Mouse (Mus musculus): ENCODE measurements around the gene Bco2.

DNA sequence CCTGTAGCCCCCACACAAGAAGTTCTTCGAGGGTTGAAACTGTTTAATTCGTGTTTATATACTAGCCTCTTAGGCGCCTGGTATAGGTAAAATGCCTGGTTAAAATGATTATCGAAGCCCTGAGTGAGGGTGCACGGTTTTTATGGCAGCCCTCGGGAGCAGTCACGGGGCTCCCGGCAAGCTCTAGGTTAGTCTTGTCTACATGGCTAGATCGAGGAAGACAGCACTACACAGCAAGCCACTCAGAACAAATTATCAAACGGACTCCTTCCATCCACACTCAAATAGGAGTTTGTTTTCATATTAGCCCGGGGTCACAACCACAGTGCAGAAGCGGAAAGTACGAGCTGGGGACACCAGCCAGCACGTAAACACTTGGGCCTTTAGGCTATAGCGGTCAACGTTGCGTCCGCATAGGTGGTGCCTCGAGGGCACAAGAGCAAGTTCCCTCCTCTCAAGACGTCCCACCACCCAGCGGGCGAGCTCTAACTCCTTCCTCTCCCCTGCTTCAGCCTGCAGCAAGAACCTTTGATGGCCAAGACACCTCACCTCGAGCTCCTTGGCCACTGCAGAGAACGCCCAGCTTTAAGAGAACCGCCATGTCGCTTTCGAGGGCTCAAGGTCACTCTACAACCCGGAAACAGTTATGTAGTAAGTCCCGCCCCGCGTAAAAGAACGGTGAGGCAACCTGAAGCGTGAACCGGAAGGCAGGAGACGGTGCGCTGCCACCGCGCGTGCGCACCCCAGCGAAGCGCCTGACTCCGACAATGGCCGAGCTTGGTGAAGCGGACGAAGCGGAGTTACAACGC is 48.4 kb upstream of the Bco2 start, which contains the start of the genes Sdhd and Timm8b:
- TF ChIP-seq CTCF (IDR thresholded peaks at IDR 0.05 in 2 of 3, conservative IDR thresholded peaks at IDR 0.05 in 1 of 3; ENCODE audit: control insufficient read depth in 1 of 3, insufficient read depth in 1 of 3, low read depth in 2 of 3, low read length in 3 of 3, poor library complexity in 1 of 3, severe bottlenecking in 1 of 3): no peak
- TF ChIP-seq GABPA (IDR thresholded peaks at IDR 0.05; ENCODE audit: low read depth, low read length): no peak
- TF ChIP-seq POLR2A (IDR thresholded peaks at IDR 0.05; ENCODE audit: control insufficient read depth in 1 of 2, insufficient read depth in 1 of 2, low read depth in 1 of 2, low read length in 2 of 2, poor library complexity in 1 of 2): peak in 1 of 2 experiments; percentile 94; a peak in 3 of 4 replicates
- peak; percentile 74 for TF ChIP-seq SIN3A (IDR thresholded peaks at IDR 0.05; ENCODE audit: low read length)
- TF ChIP-seq MYC (IDR thresholded peaks at IDR 0.05; ENCODE audit: low read depth, low read length): 0 out of 2 replicates have a peak, but pooled peaks have one; percentile 21
- TF ChIP-seq RCOR1 (IDR thresholded peaks at IDR 0.05; ENCODE audit: low read depth, low read length): no peak
- TF ChIP-seq ZKSCAN1 (IDR thresholded peaks at IDR 0.05; ENCODE audit: low read depth, low read length): no peak
- no peak for TF ChIP-seq USF2 (IDR thresholded peaks at IDR 0.05; ENCODE audit: borderline replicate concordance in 1 of 2, insufficient read depth in 1 of 2, low read depth in 1 of 2, low read length in 2 of 2)
- TF ChIP-seq MAX (IDR thresholded peaks at IDR 0.05; ENCODE audit: low read length): peak; percentile 24; the same call in 1 of the 2 replicates

Measured in MEL (cell line).